Mouse (Mus musculus): ENCODE measurements at regions not wholly inside any gene's neighbourhood (a gene's known extent, or its start where the extent isn't known, plus 50 kb on each side); places are given as distances from the start of the nearest gene placed in this dataset.

GRCm38 (mm10) chr1:91702021-91702420 is 99.2 kb upstream of the Twist2 start:
- TF ChIP-seq TCF12 (IDR thresholded peaks at IDR 0.05; ENCODE audit: low read depth, low read length) (no peak), CTCF (conservative IDR thresholded peaks at IDR 0.05 in 1 of 2, IDR thresholded peaks at IDR 0.05 in 1 of 2; ENCODE audit: low read depth in 2 of 2, low read length in 2 of 2) (no peak)

All from CH12.LX (cell line).